Mouse (Mus musculus) G1E (cell line): ENCODE results near the gene Agpat3. TPM values are rescaled to one million over a fixed set of nuclear protein-coding genes. Genes with fewer than 3 reads are reported as not detected.

Experiments used
- ATAC-seq: 2 replicates; pipeline ENCODE4 v1.8.0; 2016; ENCODE audit warnings: mild to moderate bottlenecking; ENCODE audit not compliant: insufficient number of reproducible peaks, poor library complexity, low FRiP score, severe bottlenecking; ENCODE audit errors: extremely low read depth
- DNase-seq: peaks from one replicate; pipeline ENCODE4 v3.0.0; 2012; ENCODE audit warnings: low spot score
- H3K27me3 ChIP-seq: 2 replicates; pipeline ENCODE4 v1.6.1; 2012; ENCODE audit warnings: mild to moderate bottlenecking, low read length, inconsistent platforms; ENCODE audit not compliant: insufficient read depth
- H3K36me3 ChIP-seq: replicated peaks from 2 replicates; pipeline ENCODE3; 2012; ENCODE audit warnings: mild to moderate bottlenecking, inconsistent platforms
- H3K4me1 ChIP-seq: 2 replicates; pipeline ENCODE4 v1.6.1; 2012; ENCODE audit warnings: low read depth, low read length, inconsistent platforms, mixed read lengths; ENCODE audit not compliant: insufficient read depth
- H3K4me3 ChIP-seq: 2 replicates; pipeline ENCODE4 v1.5.1; 2012; ENCODE audit warnings: low read depth, mild to moderate bottlenecking, inconsistent platforms, low read length, moderate library complexity, mixed read lengths
- H3K9me3 ChIP-seq: replicated peaks from 2 replicates; pipeline ENCODE4 v1.6.1; 2012; ENCODE audit warnings: inconsistent platforms
- CTCF ChIP-seq: IDR thresholded peaks from 2 replicates; pipeline ENCODE4 v1.5.1; 2012; ENCODE audit warnings: low read depth, low read length, inconsistent platforms, mixed read lengths
- GATA1 ChIP-seq: IDR thresholded peaks from 2 replicates; pipeline ENCODE4 v1.6.1; 2012; ENCODE audit warnings: borderline replicate concordance, low read length, inconsistent platforms, mixed read lengths
- GATA2 ChIP-seq: IDR thresholded peaks from 2 replicates; pipeline ENCODE4 v1.6.1; 2012; ENCODE audit warnings: low read depth, low read length, inconsistent platforms, borderline replicate concordance
- POLR2AphosphoS5 ChIP-seq: IDR thresholded peaks from 2 replicates; pipeline ENCODE4 v1.6.1; 2012; ENCODE audit warnings: low read depth, low read length, inconsistent platforms; ENCODE audit not compliant: insufficient replicate concordance
- TAL1 ChIP-seq: conservative IDR thresholded peaks from 2 replicates; pipeline ENCODE4 v1.6.1; 2012; ENCODE audit warnings: low read depth, low read length, inconsistent platforms, mixed read lengths
- polyA plus RNA-seq: library from polyadenylated mRNA; stranded (reverse); fragments of >175 nt; gene quantifications from 2 replicates; pipeline ENCODE4 v1.2.3, GENCODE M21; 2012
- total RNA-seq, 2 experiments: library from RNA; stranded (forward) in 1 of 2; stranded (reverse) in 1 of 2; fragments of 200-1000 nt in 1 of 2; fragments of >200 nt in 1 of 2; fragmentation: Nextera tagmentation in 1 of 2; gene quantifications; 2 replicates each; pipeline ENCODE4 v1.2.3; 2014 to 2017

Agpat3 gene
- total and polyA plus RNA-seq, 3 experiments: 2.3 to 2.9 (median 2.3) TPM

DNA sequence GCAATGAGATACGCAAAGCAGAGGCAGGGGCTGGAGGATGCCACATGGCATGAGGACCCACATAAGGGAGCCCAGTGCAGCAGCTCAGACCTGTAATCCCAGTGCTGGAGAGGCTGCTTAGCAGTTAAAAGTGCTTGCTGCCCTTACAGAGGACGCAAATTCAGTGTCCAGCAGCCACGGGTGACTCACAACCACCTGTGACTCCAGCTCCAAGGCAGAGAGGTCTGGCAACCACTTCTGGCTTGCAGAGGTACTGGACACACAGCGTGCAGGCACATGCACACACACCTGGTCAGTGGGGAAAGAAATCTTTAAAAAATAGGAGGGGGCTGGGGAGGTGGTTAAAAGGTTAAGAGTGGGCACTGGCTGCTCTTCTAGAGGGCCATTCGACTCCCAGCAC is 4.1 kb downstream of the Agpat3 start:
- peaks cover 64% of the 10 kb centered on the region for H3K27me3 ChIP-seq
- no peak for ATAC-seq

GRCm38 (mm10) chr10:78347486-78347885 is 4.8 kb downstream of the Agpat3 start:
- H3K36me3 ChIP-seq: no peaks in the 10 kb centered on the region
- H3K4me3 ChIP-seq: no peak overlapping the region
- no peak for DNase-seq
- peaks cover 5% of the 10 kb centered on the region; the same call in 1 of the 2 replicates for H3K4me1 ChIP-seq
- ATAC-seq: no peak
- H3K9me3 ChIP-seq: peaks cover 3% of the 10 kb centered on the region
- TF ChIP-seq POLR2AphosphoS5: no peak
- no peak for TF ChIP-seq GATA1
- TF ChIP-seq GATA2: no peak
- no peak for TF ChIP-seq CTCF
- TF ChIP-seq TAL1: no peak
- peaks cover 63% of the 10 kb centered on the region for H3K27me3 ChIP-seq

More for the DNA sequence above, 4.1 kb downstream of the Agpat3 start:
- Histone ChIP-seq H3K4me1 (peaks cover 5% of the 10 kb centered on the region; the same call in 1 of the 2 replicates), H3K36me3 (no peaks in the 10 kb centered on the region), H3K9me3 (peaks cover 5% of the 10 kb centered on the region), H3K4me3 (no peak overlapping the region)
- TF ChIP-seq POLR2AphosphoS5: no peak
- no peak for TF ChIP-seq GATA1
- no peak for TF ChIP-seq CTCF
- no peak for TF ChIP-seq GATA2
- no peak for TF ChIP-seq TAL1
- no peak for DNase-seq

GRCm38 (mm10) chr10:78345466-78345865 is 6.8 kb downstream of the Agpat3 start:
- no peak for DNase-seq
- peaks cover 55% of the 10 kb centered on the region for H3K27me3 ChIP-seq
- no peak for ATAC-seq
- no peaks in the 10 kb centered on the region for H3K4me1 ChIP-seq
- no peaks in the 10 kb centered on the region for H3K36me3 ChIP-seq
- no peaks in the 10 kb centered on the region for H3K9me3 ChIP-seq
- TF ChIP-seq CTCF (no peak), GATA2 (no peak)
- H3K4me3 ChIP-seq: no peak overlapping the region

GRCm38 (mm10) chr10:78342091-78342490 is 10.2 kb downstream of the Agpat3 start:
- H3K4me1 ChIP-seq: no peaks in the 10 kb centered on the region
- no peaks in the 10 kb centered on the region for H3K9me3 ChIP-seq
- DNase-seq: no peak
- TF ChIP-seq POLR2AphosphoS5 (no peak), GATA1 (no peak), CTCF (no peak), TAL1 (no peak), GATA2 (no peak)
- H3K4me3 ChIP-seq: no peak overlapping the region
- peaks cover 44% of the 10 kb centered on the region for H3K27me3 ChIP-seq
- no peak for ATAC-seq
- H3K36me3 ChIP-seq: no peaks in the 10 kb centered on the region

DNA sequence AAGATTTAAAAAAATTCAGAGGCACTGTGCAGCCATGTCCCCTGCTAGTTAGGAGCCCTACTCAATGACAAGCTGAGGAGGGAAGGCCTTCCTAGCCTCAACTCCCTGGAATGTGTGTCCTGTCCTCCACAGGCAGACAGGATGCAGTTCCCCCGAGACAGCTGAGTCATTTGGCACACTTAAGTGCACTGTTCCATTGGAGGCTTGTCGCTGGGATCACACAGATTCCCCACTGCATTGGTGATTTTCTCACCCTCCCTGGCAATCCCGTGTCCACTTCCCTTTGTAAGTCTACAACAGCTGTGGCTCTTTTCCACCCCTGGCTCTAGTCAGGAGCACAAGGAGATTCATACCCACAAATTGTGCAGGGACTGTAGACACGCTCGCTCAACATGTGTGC is 14.1 kb downstream of the Agpat3 start:
- DNase-seq (no peak), ATAC-seq (no peak)
- no peaks in the 10 kb centered on the region for H3K36me3 ChIP-seq
- TF ChIP-seq TAL1: no peak
- TF ChIP-seq CTCF: no peak
- TF ChIP-seq POLR2AphosphoS5: no peak
- no peak for TF ChIP-seq GATA1
- TF ChIP-seq GATA2: no peak
- no peaks in the 10 kb centered on the region for H3K9me3 ChIP-seq
- H3K27me3 ChIP-seq: peaks cover 53% of the 10 kb centered on the region
- no peak overlapping the region for H3K4me3 ChIP-seq
- H3K4me1 ChIP-seq: no peaks in the 10 kb centered on the region

- no peaks in the 10 kb centered on the region for H3K9me3 ChIP-seq
- ATAC-seq (no peak), DNase-seq (no peak)
- no peaks in the 10 kb centered on the region for H3K4me1 ChIP-seq
- no peaks in the 10 kb centered on the region for H3K36me3 ChIP-seq
- H3K4me3 ChIP-seq: no peak overlapping the region
- H3K27me3 ChIP-seq: peaks cover 44% of the 10 kb centered on the region
- TF ChIP-seq GATA2: no peak
- TF ChIP-seq GATA1: no peak
- TF ChIP-seq CTCF: no peak
- no peak for TF ChIP-seq POLR2AphosphoS5
- no peak for TF ChIP-seq TAL1
These were observed 17.2 kb downstream of the Agpat3 start for GRCm38 (mm10) chr10:78334923-78335561.

DNA sequence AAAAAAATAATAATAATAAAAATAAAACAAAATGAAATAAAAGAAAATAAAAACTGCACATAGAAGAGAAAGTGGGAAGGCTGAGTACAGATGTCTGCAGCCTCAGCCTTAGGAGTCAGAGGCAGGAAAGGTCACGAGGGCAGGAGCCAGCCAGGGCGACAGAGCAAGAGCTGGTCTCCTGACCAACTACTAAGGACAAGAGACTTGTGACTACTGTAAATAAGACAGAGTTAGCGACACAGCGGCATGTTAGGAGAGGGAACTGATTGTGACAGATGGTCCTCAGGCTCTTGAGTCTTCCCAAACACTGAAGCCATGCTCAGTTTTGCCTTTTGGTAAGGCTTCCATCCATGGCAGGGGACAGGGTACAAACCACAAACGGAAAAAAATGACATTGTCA is 20.7 kb downstream of the Agpat3 start:
- H3K27me3 ChIP-seq: peaks cover 42% of the 10 kb centered on the region
- no peak for DNase-seq
- ATAC-seq: no peak
- no peaks in the 10 kb centered on the region for H3K36me3 ChIP-seq
- H3K4me3 ChIP-seq: no peak overlapping the region
- no peaks in the 10 kb centered on the region for H3K4me1 ChIP-seq
- H3K9me3 ChIP-seq: no peaks in the 10 kb centered on the region
- TF ChIP-seq TAL1 (no peak), GATA2 (no peak), CTCF (no peak), POLR2AphosphoS5 (no peak), GATA1 (no peak)
